Mouse (Mus musculus) bone marrow, adult 2 months (tissue): ENCODE results near the gene Dcp1b.

Experiments
- CTCF ChIP-seq: fragments of 200-500 bp; IDR thresholded peaks from 2 replicates; pipeline ENCODE4 v1.5.1; 2011; ENCODE audit warnings: low read length, control low read depth; ENCODE audit not compliant: control insufficient read depth, insufficient read depth
- POLR2A ChIP-seq: fragments of 200-500 bp; IDR thresholded peaks from 2 replicates; pipeline ENCODE4 v1.6.1; 2011; ENCODE audit warnings: low read depth, mild to moderate bottlenecking, control low read depth, low read length, borderline replicate concordance; ENCODE audit not compliant: control insufficient read depth

- no peak for TF ChIP-seq CTCF
- TF ChIP-seq POLR2A, result no peak
These were observed 35.5 kb upstream of the Dcp1b start for GRCm38 (mm10) chr6:119139561-119139960.
